Mouse (Mus musculus) erythroblast, embryonic 14.5 days (primary cell): Measurements from ENCODE around the gene Ooep. TPM values are rescaled to one million over a fixed set of nuclear protein-coding genes. Genes with fewer than 3 reads are reported as not detected.
"Not testable (repeated sequence)": the region's sequence is repeated elsewhere in the genome, so short reads cannot be mapped to it uniquely, and the experiment has no call there.

Experiments
- H3K27me3 ChIP-seq: 2 replicates; pipeline ENCODE4 v1.6.1; 2012; ENCODE audit warnings: inconsistent platforms; ENCODE audit not compliant: control insufficient read depth
- H3K36me3 ChIP-seq: 2 replicates; pipeline ENCODE4 v1.6.1; 2012; ENCODE audit warnings: mild to moderate bottlenecking, inconsistent platforms; ENCODE audit not compliant: control insufficient read depth
- H3K4me1 ChIP-seq: 2 replicates; pipeline ENCODE4 v1.6.1; 2012; ENCODE audit warnings: inconsistent platforms; ENCODE audit not compliant: control insufficient read depth
- H3K4me3 ChIP-seq: replicated peaks from 2 replicates; pipeline ENCODE3; 2012; ENCODE audit warnings: moderate library complexity, mild to moderate bottlenecking, inconsistent platforms
- H3K9me3 ChIP-seq: 2 replicates; pipeline ENCODE4 v1.6.1; 2012; ENCODE audit warnings: low read length, inconsistent platforms, mixed read lengths; ENCODE audit not compliant: control insufficient read depth
- GATA1 ChIP-seq: IDR thresholded peaks from 2 replicates; pipeline ENCODE4 v1.6.1; 2012; ENCODE audit warnings: low read length, inconsistent platforms, mixed read lengths
- TAL1 ChIP-seq: IDR thresholded peaks from 3 replicates; pipeline ENCODE4 v1.6.1; 2012; ENCODE audit warnings: low read length, inconsistent platforms, mixed read lengths
- polyA plus RNA-seq: library from polyadenylated mRNA; stranded (reverse); fragments of >175 nt; gene quantifications from 2 replicates; pipeline ENCODE4 v1.2.3, GENCODE M21; 2012

The Ooep gene
- polyA plus RNA-seq, 1 experiment = not detected

- no peaks in the 10 kb centered on the region for H3K9me3 ChIP-seq
- TF ChIP-seq TAL1 (no peak), GATA1 (no peak)
Observed at GRCm38 (mm10) chr9:78359750-78360483, 18.6 kb downstream of the Ooep start.

GRCm38 (mm10) chr9:78358053-78358452, 20.5 kb downstream of the Ooep start:
- no peaks in the 10 kb centered on the region for H3K4me1 ChIP-seq
- TF ChIP-seq TAL1 = no peak
- TF ChIP-seq GATA1 = no peak
- H3K4me3 ChIP-seq = no peak overlapping the region
- no peaks in the 10 kb centered on the region for H3K9me3 ChIP-seq
- H3K27me3 ChIP-seq = no peaks in the 10 kb centered on the region
- no peaks in the 10 kb centered on the region for H3K36me3 ChIP-seq

More at GRCm38 (mm10) chr9:78359750-78360483, 18.6 kb downstream of the Ooep start:
- Histone ChIP-seq H3K36me3 (no peaks in the 10 kb centered on the region), H3K27me3 (no peaks in the 10 kb centered on the region), H3K4me3 (no peak overlapping the region), H3K4me1 (no peaks in the 10 kb centered on the region)

GRCm38 (mm10) chr9:78355611-78356010, 22.9 kb downstream of the Ooep start, which contains the start of gene Gsta2:
Gene Gsta2 (minus strand): TSS chr9:78355788.
- H3K4me1 ChIP-seq = no peaks in the 10 kb centered on the region
- no peak within 1 kb of the TSS for H3K4me3 ChIP-seq
- no peaks in the 10 kb centered on the region for H3K36me3 ChIP-seq
- no peaks in the 10 kb centered on the region for H3K27me3 ChIP-seq
- no peak for TF ChIP-seq GATA1
- no peak for TF ChIP-seq TAL1
- no peaks in the 10 kb centered on the region for H3K9me3 ChIP-seq

- Histone ChIP-seq H3K4me3 (no peak overlapping the region), H3K36me3 (no peaks in the 10 kb centered on the region), H3K9me3 (no peaks in the 10 kb centered on the region), H3K4me1 (no peaks in the 10 kb centered on the region), H3K27me3 (no peaks in the 10 kb centered on the region)
- no peak for TF ChIP-seq TAL1
- TF ChIP-seq GATA1 = no peak
Observed at GRCm38 (mm10) chr9:78354665-78355578, 23.6 kb downstream of the Ooep start.

DNA sequence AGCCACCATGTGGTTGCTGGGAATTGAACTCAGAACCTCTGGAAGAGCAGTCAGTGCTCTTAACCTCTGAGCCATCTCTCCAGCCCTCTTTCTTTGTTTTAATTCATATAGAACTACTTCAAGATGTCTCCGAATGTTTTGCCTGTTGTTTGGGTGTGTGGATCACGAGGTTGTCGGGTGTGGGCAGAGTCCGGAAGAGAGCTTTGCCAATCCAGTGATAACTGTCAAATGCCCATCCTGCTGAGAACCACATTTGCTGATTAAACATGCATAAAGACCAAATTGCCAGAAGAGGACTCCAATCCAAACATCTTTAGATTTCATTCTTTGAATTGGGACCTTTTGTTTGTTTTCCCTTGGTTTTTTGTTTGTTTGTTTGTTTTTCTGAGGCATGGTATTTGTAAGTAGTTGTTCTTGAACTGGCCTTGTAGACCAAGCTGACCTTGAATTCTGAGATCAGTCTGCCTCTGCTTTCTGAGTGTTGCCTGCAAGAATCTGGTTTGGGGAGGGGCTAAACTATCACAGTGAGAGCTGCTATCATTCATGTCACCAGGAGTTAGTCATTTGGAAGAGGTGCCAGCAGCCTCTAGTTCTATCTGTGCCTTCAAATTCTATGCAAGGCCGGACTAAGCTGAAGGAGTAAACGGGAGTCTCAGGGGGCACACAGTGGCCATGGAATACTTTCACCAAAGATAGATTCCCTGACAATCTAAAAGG, 26.9 kb downstream of the Ooep start:
- Histone ChIP-seq H3K27me3 (no peaks in the 10 kb centered on the region), H3K9me3 (no peaks in the 10 kb centered on the region), H3K36me3 (no peaks in the 10 kb centered on the region), H3K4me1 (no peaks in the 10 kb centered on the region), H3K4me3 (no peak overlapping the region)
- TF ChIP-seq TAL1 (no peak), GATA1 (no peak)

GRCm38 (mm10) chr9:78350007-78350406, 28.5 kb downstream of the Ooep start:
- H3K4me3 ChIP-seq, H3K27me3 ChIP-seq, H3K36me3 ChIP-seq, H3K4me1 ChIP-seq, H3K9me3 ChIP-seq: not testable (repeated sequence)

DNA sequence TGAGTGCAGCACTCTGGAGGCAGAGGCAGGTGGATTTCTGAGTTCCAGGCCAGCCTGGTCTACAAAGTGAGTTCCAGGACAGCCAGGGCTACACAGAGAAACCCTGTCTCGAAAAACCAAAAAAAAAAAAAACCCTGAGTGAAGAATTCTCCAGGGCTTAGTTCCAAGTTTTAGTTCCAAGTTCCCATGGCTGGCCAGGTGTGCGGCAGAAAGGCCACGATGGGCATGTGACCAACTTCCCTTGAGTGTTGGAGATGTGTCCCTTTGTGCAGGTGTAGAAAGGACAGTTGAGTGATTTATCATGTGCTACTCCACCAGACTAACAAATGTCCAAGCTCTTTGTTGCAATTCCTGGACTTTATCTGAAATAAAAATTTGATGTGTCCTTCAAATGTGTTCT, 29.4 kb downstream of the Ooep start:
- H3K4me1 ChIP-seq, H3K9me3 ChIP-seq, H3K4me3 ChIP-seq, H3K27me3 ChIP-seq, H3K36me3 ChIP-seq: not testable (repeated sequence)

- not testable (repeated sequence) for H3K36me3 ChIP-seq, H3K27me3 ChIP-seq, H3K4me1 ChIP-seq, H3K4me3 ChIP-seq, H3K9me3 ChIP-seq
Observed at GRCm38 (mm10) chr9:78348206-78349004, 30.1 kb downstream of the Ooep start.
